Mouse (Mus musculus): ENCODE measurements around the gene Plppr4.

Gene Plppr4

GRCm38 (mm10) chr3:117360528-117360927 is at the start of gene Plppr4:
Gene Plppr4 (minus strand): TSS chr3:117360876.
- no peak for DNase-seq

- DNase-seq, result no peak
Observed at GRCm38 (mm10) chr3:117405821-117406220, 45.1 kb upstream of the Plppr4 start.

- DNase-seq, result no peak
Observed at GRCm38 (mm10) chr3:117403740-117404139, 43.1 kb upstream of the Plppr4 start.

GRCm38 (mm10) chr3:117366041-117366440 is 5.4 kb upstream of the Plppr4 start:
- no peak for DNase-seq

- peak; percentile 62 for DNase-seq
Observed at GRCm38 (mm10) chr3:117359686-117360521, 772 bp downstream of the Plppr4 start.

- DNase-seq, result no peak
Observed at GRCm38 (mm10) chr3:117358981-117359628, 1.6 kb downstream of the Plppr4 start.

GRCm38 (mm10) chr3:117357367-117357766 is 3.3 kb downstream of the Plppr4 start:
- DNase-seq, result no peak

- DNase-seq, result no peak
Observed at GRCm38 (mm10) chr3:117353940-117354339, 6.7 kb downstream of the Plppr4 start.

GRCm38 (mm10) chr3:117346351-117346750 is 14.3 kb downstream of the Plppr4 start:
- DNase-seq, result peak; percentile 19

- no peak for DNase-seq
Observed at GRCm38 (mm10) chr3:117331502-117331901, 29.2 kb downstream of the Plppr4 start.

- DNase-seq, result no peak
Observed at GRCm38 (mm10) chr3:117329485-117329884, 31.2 kb downstream of the Plppr4 start.

GRCm38 (mm10) chr3:117326551-117326950 is 34.1 kb downstream of the Plppr4 start:
- DNase-seq, result no peak

GRCm38 (mm10) chr3:117319671-117320070 is 41.0 kb downstream of the Plppr4 start:
- no peak for DNase-seq

GRCm38 (mm10) chr3:117313339-117313738 is 47.3 kb downstream of the Plppr4 start:
- no peak for DNase-seq

GRCm38 (mm10) chr3:117312097-117312496 is 48.6 kb downstream of the Plppr4 start:
- DNase-seq, result no peak

GRCm38 (mm10) chr3:117310801-117311368 is 49.8 kb downstream of the Plppr4 start:
- DNase-seq, result no peak

GRCm38 (mm10) chr3:117309580-117309910 is 51.1 kb downstream of the Plppr4 start:
- DNase-seq, result no peak

GRCm38 (mm10) chr3:117308895-117309579 is 51.6 kb downstream of the Plppr4 start:
- no peak for DNase-seq

- DNase-seq, result no peak
Observed at GRCm38 (mm10) chr3:117307555-117307954, 53.1 kb downstream of the Plppr4 start.

GRCm38 (mm10) chr3:117304037-117304436 is 56.6 kb downstream of the Plppr4 start:
- DNase-seq, result no peak

GRCm38 (mm10) chr3:117300735-117301271 is 59.9 kb downstream of the Plppr4 start:
- no peak for DNase-seq

GRCm38 (mm10) chr3:117297735-117298134 is 62.9 kb downstream of the Plppr4 start:
- no peak for DNase-seq

- no peak for DNase-seq
Observed at GRCm38 (mm10) chr3:117294308-117294925, 66.3 kb downstream of the Plppr4 start.
